8 mouse cellular contexts compared by ENCODE assay signal in the genomic region with DNA sequence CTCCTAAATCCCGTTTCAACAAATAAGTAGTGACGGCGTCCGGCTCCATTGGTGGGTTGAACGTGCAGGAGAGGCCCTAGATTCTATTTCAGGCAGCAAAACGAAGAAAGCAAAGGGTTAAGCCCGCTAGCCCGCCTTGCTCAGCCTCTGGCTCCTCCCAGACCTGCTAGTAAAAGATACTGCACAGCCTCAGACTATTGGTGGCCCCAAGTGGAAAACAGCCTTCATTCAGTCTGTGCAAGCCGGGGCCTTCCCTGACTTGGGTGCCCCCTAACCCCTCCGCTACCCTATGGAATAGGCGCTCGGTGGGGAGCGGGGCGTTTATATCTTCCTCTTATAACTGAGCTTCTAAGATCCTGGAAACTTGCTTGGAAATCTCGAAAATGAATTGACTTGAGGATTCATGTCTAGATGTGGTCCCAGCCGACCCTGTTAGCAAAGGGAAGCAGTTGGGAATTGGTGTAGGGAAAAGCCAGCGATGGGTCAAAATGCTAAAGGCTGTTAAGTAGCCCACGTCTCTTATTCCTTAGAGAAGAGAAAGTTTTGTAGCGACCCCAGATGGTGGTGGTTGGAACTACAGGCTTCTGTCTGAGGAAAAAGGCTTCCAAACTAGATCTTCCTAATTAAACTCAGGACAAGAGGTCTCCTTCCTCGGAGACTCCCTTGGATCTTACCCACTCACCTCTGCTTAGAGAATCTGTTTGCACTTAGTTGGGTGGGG. TPM values are rescaled to one million over a fixed set of nuclear protein-coding genes. Genes with fewer than 3 reads are reported as not detected.
DNase-seq lines count a peak whose midpoint lies in the region; ATAC-seq lines count a peak whose summit lies in the region.

No protein-coding gene starts in this region.

- H3K27ac ChIP-seq in liver, embryonic 11.5 days (ENCODE audit: low read depth, low read length) = peak overlapping the region; percentile 91
- peak overlapping the region; percentile 83 for H3K27ac ChIP-seq in stomach, embryonic 16.5 days (ENCODE audit: low read length)

- WGBS in liver, embryonic 11.5 days = 1% methylated on average over 20 of the region's 20 CpGs
- 2% methylated on average over 20 of the region's 20 CpGs for WGBS in stomach, embryonic 16.5 days

- peak overlapping the region; percentile 75 for H3K9ac ChIP-seq in liver, embryonic 11.5 days (ENCODE audit: low read depth, low read length)
- peak overlapping the region; percentile 72 for H3K9ac ChIP-seq in stomach, embryonic 16.5 days (ENCODE audit: low read length)

- 0 out of 2 replicates have a peak, but pooled peaks cover 2% of the 10 kb centered on the region for H3K27me3 ChIP-seq in liver, embryonic 11.5 days (replicated peaks; ENCODE audit: control insufficient read depth, insufficient read depth, low read length)
- no peaks in the 10 kb centered on the region for H3K27me3 ChIP-seq in stomach, embryonic 16.5 days (ENCODE audit: control insufficient read depth, insufficient read depth, low read length)

- peaks cover 17% of the 10 kb centered on the region for H3K4me1 ChIP-seq in liver, embryonic 11.5 days (replicated peaks; ENCODE audit: control insufficient read depth, insufficient read depth, low read length)
- H3K4me1 ChIP-seq in stomach, embryonic 16.5 days (ENCODE audit: control insufficient read depth, insufficient read depth, low read length) = peaks cover 12% of the 10 kb centered on the region

- H3K4me3 ChIP-seq in liver, embryonic 11.5 days (ENCODE audit: low read depth, low read length) = peak overlapping the region; percentile 64
- peak overlapping the region; percentile 60 for H3K4me3 ChIP-seq in stomach, embryonic 16.5 days (replicated peaks; ENCODE audit: low read length)

- no peaks in the 10 kb centered on the region for H3K36me3 ChIP-seq in liver, embryonic 11.5 days (ENCODE audit: control insufficient read depth, insufficient read depth, low read length)
- no peaks in the 10 kb centered on the region for H3K36me3 ChIP-seq in stomach, embryonic 16.5 days (ENCODE audit: control insufficient read depth, insufficient read depth, low read length)

- H3K9me3 ChIP-seq in liver, embryonic 11.5 days (ENCODE audit: control insufficient read depth, low read length) = no peaks in the 10 kb centered on the region
- H3K9me3 ChIP-seq in stomach, embryonic 16.5 days (replicated peaks; ENCODE audit: control insufficient read depth, low read length) = no peaks in the 10 kb centered on the region

- ATAC-seq in liver, embryonic 11.5 days (replicated peaks; ENCODE audit: low FRiP score) = peak; percentile 89
- peak; percentile 74 for ATAC-seq in stomach, embryonic 16.5 days (ENCODE audit: insufficient read depth, low FRiP score)

- DNase-seq in CD4-positive helper T cell, adult 2 months (ENCODE audit: low read depth, low spot score) = peak; percentile 79
- DNase-seq in adrenal gland, adult 8-10 months = peak; percentile 39
- DNase-seq in embryo, embryonic 9.5 days (ENCODE audit: extremely low spot score) = peak; percentile 83
- peak; percentile 42 to 49 for DNase-seq in heart, adult 9 months (ENCODE audit: low spot score in 2 of 2)
- DNase-seq in kidney, adult 9 months = peak; percentile 56
- peak; percentile 80 for DNase-seq in liver, embryonic 11.5 days (ENCODE audit: low spot score)
- peak; percentile 64 for DNase-seq in naive thymus-derived CD4-positive, alpha-beta T cell, adult 2 months (ENCODE audit: low read depth)

- H3K4me2 ChIP-seq in liver, embryonic 11.5 days = peak overlapping the region; percentile 96
- H3K4me2 ChIP-seq in stomach, embryonic 16.5 days (ENCODE audit: low read depth, low read length) = peak overlapping the region; percentile 80

RNA-seq across cellular contexts. Expression of a gene that starts 0.9 kb away (rescaled TPM):
- total RNA-seq in adrenal gland, adult 8-10 months (2022) = 10 to 100 TPM; 12.6 to 29.0 (median 15.2) TPM
- 12.1 and 12.8 TPM in 2 replicates for polyA plus RNA-seq in liver, embryonic 11.5 days (2014; fragmentation: Nextera tagmentation; extraction: Ambion mirVana)
- 7.9 and 8.3 TPM in 2 replicates for polyA plus RNA-seq in stomach, embryonic 16.5 days (2015; fragmentation: Nextera tagmentation; extraction: Ambion mirVana)

RNA-seq across cellular contexts. Expression of a gene that starts 11.9 kb away (rescaled TPM):
- total RNA-seq in adrenal gland, adult 8-10 months (2022) = not detected
- polyA plus RNA-seq in liver, embryonic 11.5 days (2014; fragmentation: Nextera tagmentation; extraction: Ambion mirVana) = not detected in 2 replicates
- polyA plus RNA-seq in stomach, embryonic 16.5 days (2015; fragmentation: Nextera tagmentation; extraction: Ambion mirVana) = 6.0 and 6.7 TPM in 2 replicates

RNA-seq across cellular contexts. Expression of a gene that starts 18.4 kb away (rescaled TPM):
- not detected for total RNA-seq in adrenal gland, adult 8-10 months (2022)
- polyA plus RNA-seq in liver, embryonic 11.5 days (2014; fragmentation: Nextera tagmentation; extraction: Ambion mirVana) = 1.0 and 2.4 TPM in 2 replicates
- polyA plus RNA-seq in stomach, embryonic 16.5 days (2015; fragmentation: Nextera tagmentation; extraction: Ambion mirVana) = 40.5 and 56.0 TPM in 2 replicates

RNA-seq across cellular contexts. Expression of a gene that starts 47.9 kb away (rescaled TPM):
- total RNA-seq in adrenal gland, adult 8-10 months (2022) = 10 to 100 TPM; 40.5 to 84.1 (median 56.3) TPM
- 0.27 and 0.66 TPM in 2 replicates for polyA plus RNA-seq in liver, embryonic 11.5 days (2014; fragmentation: Nextera tagmentation; extraction: Ambion mirVana)
- polyA plus RNA-seq in stomach, embryonic 16.5 days (2015; fragmentation: Nextera tagmentation; extraction: Ambion mirVana) = 2.9 and 3.5 TPM in 2 replicates

RNA-seq across cellular contexts. Expression of a gene that starts 56.1 kb away (rescaled TPM):
- 1 to 10 TPM in 2 of 4 experiments, under 1 TPM in 2; 0.20 to 3.0 (median 1.6) TPM for total RNA-seq in adrenal gland, adult 8-10 months (2022)
- polyA plus RNA-seq in liver, embryonic 11.5 days (2014; fragmentation: Nextera tagmentation; extraction: Ambion mirVana) = 4.9 and 5.1 TPM in 2 replicates
- 3.2 and 4.2 TPM in 2 replicates for polyA plus RNA-seq in stomach, embryonic 16.5 days (2015; fragmentation: Nextera tagmentation; extraction: Ambion mirVana)

Comparison
In these comparisons a context has a peak if more than half of its experiments do, and no peak if none do; other contexts are left out.
1. Peak in every context shown above with its lines: DNase-seq, ATAC-seq, H3K4me3 ChIP-seq and H3K27ac ChIP-seq.
2. RNA of a gene that starts 18.4 kb away (polyA plus RNA-seq): 40.5 to 56.0 TPM in stomach, embryonic 16.5 days; 1.0 to 2.4 TPM in liver, embryonic 11.5 days; every median in the first group is over 10 times any median in the second.